Mouse (Mus musculus) naive thymus-derived CD4-positive, alpha-beta T cell, adult 2 months (primary cell): ENCODE results near the gene Gm5565.
"Not testable (repeated sequence)": the region's sequence is repeated elsewhere in the genome, so short reads cannot be mapped to it uniquely, and the experiment has no call there.

ENCODE experiments used
- DNase-seq: peaks from one replicate; pipeline ENCODE4 v3.0.0-alpha.2; 2011; ENCODE audit warnings: low read depth

The Gm5565 gene

GRCm38 (mm10) chr5:146160439-146160838 is at the start of gene Gm5565:
Gene Gm5565 (minus strand): TSS chr5:146160539.
- not testable (repeated sequence) for DNase-seq

GRCm38 (mm10) chr5:146205537-146205936 is 45.2 kb upstream of the Gm5565 start:
- no peak for DNase-seq

- no peak for DNase-seq
Measured at GRCm38 (mm10) chr5:146203921-146204320, 43.6 kb upstream of the Gm5565 start.

- DNase-seq: no peak
Measured at GRCm38 (mm10) chr5:146200580-146200979, 40.2 kb upstream of the Gm5565 start.

- DNase-seq: no peak
Measured at GRCm38 (mm10) chr5:146199540-146199939, 39.2 kb upstream of the Gm5565 start.

- no peak for DNase-seq
Measured at GRCm38 (mm10) chr5:146199073-146199472, 38.7 kb upstream of the Gm5565 start.

- no peak for DNase-seq
Measured at GRCm38 (mm10) chr5:146193360-146193759, 33.0 kb upstream of the Gm5565 start.

- DNase-seq: no peak
Measured at GRCm38 (mm10) chr5:146190501-146191269, 30.3 kb upstream of the Gm5565 start.

- DNase-seq: no peak
Measured at GRCm38 (mm10) chr5:146190093-146190492, 29.8 kb upstream of the Gm5565 start.

GRCm38 (mm10) chr5:146188712-146189111 is 28.4 kb upstream of the Gm5565 start:
- no peak for DNase-seq

- DNase-seq: no peak
Measured at GRCm38 (mm10) chr5:146188144-146188543, 27.8 kb upstream of the Gm5565 start.

GRCm38 (mm10) chr5:146187441-146187840 is 27.1 kb upstream of the Gm5565 start:
- DNase-seq: peak; percentile 62

- not testable (repeated sequence) for DNase-seq
Measured at GRCm38 (mm10) chr5:146185204-146185603, 24.9 kb upstream of the Gm5565 start, which contains the start of gene 1700001J03Rik. Gene 1700001J03Rik (minus strand): TSS chr5:146185304.

- not testable (repeated sequence) for DNase-seq
Measured at GRCm38 (mm10) chr5:146172744-146173143, 12.4 kb upstream of the Gm5565 start.

- DNase-seq: not testable (repeated sequence)
Measured at GRCm38 (mm10) chr5:146170621-146171020, 10.3 kb upstream of the Gm5565 start, which contains the start of gene Gm6309. Gene Gm6309 (minus strand): TSS chr5:146170721.

- DNase-seq: not testable (repeated sequence)
Measured at GRCm38 (mm10) chr5:146158326-146158725, 2.0 kb downstream of the Gm5565 start.

GRCm38 (mm10) chr5:146150454-146150853 is 9.9 kb downstream of the Gm5565 start:
- no peak for DNase-seq

- peak; percentile 17 for DNase-seq
Measured at GRCm38 (mm10) chr5:146147903-146148302, 12.4 kb downstream of the Gm5565 start.
